Mouse (Mus musculus): ENCODE measurements around the gene Gspt2. TPM values are rescaled to one million over a fixed set of nuclear protein-coding genes. Genes with fewer than 3 reads are reported as not detected.

Gspt2 gene
- 0.53 and 0.75 TPM in 2 replicates for polyA plus RNA-seq (2012; rRNA removed; ENCODE audit: low replicate concordance)

DNA sequence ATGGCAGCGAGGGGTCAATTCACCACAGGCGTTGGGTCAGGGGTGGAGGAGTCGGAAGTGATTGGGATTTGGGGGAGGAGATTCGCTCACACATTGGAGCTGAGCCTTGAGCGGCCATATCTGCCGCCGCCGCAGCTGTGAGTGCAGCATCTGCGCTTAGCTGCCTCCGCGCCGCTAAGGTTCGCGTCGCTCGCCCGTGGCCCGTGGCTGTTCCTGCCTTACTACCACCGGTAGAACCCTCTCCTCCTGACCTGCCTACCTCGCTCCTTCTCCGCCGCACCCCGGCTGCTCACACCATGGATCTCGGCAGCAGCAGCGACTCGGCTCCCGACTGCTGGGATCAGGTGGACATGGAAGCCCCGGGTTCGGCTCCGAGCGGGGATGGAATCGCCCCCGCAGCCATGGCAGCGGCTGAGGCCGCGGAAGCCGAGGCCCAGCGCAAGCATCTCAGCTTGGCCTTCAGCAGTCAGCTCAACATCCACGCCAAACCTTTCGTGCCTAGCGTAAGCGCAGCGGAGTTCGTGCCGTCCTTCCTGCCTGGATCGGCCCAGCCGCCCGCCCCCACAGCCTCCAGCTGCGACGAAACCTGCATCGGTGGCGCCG, at the start of gene Gspt2:
Gene Gspt2, plus strand, starts transcription at position 109 of the 603 bp plus-strand sequence.

Other genes starting within 250 kb of the Gspt2 start
- 25.2 and 73.2 TPM in 2 replicates for gene Maged1, start 93.9 kb upstream of the Gspt2 start, polyA plus RNA-seq (2012; rRNA removed; ENCODE audit: low replicate concordance)
- gene Zxdb, start 88.5 kb downstream of the Gspt2 start, polyA plus RNA-seq (2012; rRNA removed; ENCODE audit: low replicate concordance), result 0.51 and 1.4 TPM in 2 replicates

Measured in duodenum, adult 2 months (tissue).